Mouse (Mus musculus) kidney, postnatal 36 days (tissue): ENCODE data around the gene Cdh26.

Source experiments
- DNase-seq, 2 experiments: peaks; one replicate each; pipeline ENCODE4 v3.0.0; 2021 to 2022; ENCODE audit warnings: mixed read lengths in 2 of 2

Cdh26 gene

DNA sequence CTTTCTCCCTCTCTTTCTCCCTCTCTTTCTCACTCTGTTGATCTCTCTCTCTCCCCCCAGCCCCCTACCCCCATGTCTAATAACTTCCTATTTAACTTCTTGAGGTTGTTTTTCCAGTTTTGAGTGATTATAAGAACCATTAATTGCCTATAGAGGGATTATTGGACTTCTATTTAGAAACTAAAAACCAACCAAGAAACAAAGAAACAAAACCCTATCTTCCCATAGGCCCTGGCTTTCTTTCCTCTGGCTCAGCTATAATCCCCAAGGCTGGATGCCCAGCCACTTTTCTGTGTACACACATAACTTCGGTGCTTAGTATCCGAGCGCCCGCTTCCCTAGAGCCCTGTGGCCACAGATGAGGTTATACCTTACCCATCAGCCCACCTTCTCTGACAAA is at the start of gene Cdh26:
Gene Cdh26, plus strand, starts transcription at position 301 of the 400 bp plus-strand sequence.
- DNase-seq: no peak

GRCm38 (mm10) chr2:178407053-178407815 is 23.1 kb upstream of the Cdh26 start, which contains the start of gene Sycp2:
Sycp2 (minus strand) TSS chr2:178407685.
- no peak for DNase-seq

DNA sequence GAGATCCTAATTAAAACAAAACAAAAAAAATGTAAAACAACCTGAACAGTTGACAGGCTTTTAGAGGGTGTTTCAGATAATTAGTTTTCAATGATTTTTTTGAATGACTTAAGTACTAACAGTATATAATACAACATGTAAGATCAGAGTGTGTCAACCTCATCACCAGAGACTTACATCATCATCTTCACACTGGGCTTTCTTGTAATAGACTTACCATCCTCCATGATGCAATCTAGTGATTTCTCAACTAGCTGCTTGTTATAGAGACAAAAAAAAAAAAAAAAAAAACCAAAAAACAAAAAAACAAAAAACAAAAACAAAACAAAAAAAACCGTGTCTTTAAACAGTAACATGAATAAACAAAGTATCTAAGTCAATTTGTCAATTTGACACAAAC is 21.3 kb upstream of the Cdh26 start:
- no peak for DNase-seq

GRCm38 (mm10) chr2:178410286-178410685 is 20.0 kb upstream of the Cdh26 start:
- DNase-seq: no peak

GRCm38 (mm10) chr2:178412598-178412997 is 17.7 kb upstream of the Cdh26 start:
- DNase-seq: no peak

GRCm38 (mm10) chr2:178413081-178413480 is 17.2 kb upstream of the Cdh26 start:
- no peak for DNase-seq

DNA sequence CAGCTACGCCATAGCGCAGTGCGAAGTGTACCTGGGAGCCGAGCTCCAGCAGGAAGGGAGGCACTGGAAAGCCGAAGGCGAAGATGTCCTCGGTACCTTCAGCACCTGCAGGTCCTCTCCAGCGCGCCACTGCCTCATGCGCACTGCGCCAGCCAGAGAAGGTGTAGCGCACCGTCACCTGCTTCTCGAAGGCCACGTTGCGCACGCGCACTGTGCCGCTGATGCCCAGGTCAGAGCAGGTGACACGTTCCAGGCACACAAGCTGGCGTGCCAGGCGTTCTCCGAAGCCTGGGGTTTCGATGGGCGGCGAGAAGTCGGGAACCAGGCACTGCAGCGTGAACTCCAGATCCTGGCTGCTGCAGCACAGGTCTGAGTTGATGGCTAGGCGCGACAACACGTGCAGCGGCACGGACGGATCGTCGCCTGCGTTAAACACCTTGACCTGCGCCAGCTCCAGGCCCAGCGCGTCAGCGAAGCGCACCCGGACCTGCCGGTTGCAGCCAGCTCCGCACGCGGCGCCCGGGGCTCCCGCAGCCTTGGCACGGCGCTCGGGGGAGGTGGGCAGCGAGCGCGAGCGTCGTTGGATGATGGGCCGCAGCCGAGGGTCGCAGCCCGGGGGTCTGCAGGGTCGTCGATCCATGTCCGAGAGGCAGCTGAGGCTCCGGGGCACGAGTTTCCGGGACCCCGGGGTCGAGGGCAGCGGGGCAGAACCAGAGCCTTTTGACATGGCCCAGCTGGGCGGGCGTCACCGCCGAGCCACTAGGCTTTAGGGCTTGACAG is 16.7 kb upstream of the Cdh26 start:
- peak in 1 of 2 experiments; percentile 38 for DNase-seq

DNA sequence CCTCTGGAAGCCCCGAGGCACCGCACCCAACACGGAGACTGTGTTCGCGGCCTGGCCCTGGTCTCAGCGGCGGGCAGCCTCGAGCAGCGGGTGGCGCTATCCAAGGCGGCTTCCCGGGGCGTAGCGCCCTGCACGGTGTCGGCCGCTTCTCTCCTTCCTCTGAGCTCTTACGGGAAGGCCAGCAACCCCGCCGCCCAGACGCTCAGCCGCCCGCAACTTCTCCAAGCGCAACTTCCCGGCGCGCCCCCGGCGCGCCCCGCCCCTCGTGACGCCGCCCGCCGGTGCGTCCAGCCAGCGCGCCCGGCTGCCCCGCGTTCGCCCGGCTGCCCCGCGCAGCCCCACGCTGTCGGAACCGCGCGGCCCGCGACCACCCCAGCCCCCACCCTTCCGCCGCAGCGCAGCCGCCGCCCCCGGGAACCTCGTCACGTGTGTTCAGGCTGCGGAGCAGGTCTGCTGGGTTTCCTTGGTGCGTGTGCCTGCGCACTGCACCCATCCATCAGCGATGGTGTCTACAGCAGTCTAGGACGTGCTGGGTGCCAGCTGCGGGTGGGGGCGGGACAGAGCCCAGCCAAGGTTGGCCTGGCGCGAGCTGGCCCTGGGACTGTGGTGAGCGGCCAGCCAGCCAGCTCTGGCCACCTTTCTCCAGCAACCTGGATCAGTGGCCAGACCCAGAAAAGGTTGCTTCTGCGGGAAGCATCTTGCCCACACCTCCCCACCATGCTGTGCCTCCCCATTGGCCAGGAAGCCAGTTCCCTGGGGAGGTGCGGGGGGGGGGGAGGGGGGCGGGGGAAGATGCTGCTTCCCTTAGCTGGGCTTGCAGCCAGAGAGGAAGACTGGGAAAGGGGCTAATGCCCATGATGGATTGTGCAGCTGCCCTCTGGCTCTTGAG is 15.8 kb upstream of the Cdh26 start, which contains the start of the genes Ppp1r3d and Fam217b:
Gene Ppp1r3d, minus strand, starts transcription at position 212 of the 889 bp plus-strand sequence.
Gene Fam217b, plus strand, starts transcription at position 264 of the 889 bp plus-strand sequence.
- peak; percentile 57 to 73 for DNase-seq

DNA sequence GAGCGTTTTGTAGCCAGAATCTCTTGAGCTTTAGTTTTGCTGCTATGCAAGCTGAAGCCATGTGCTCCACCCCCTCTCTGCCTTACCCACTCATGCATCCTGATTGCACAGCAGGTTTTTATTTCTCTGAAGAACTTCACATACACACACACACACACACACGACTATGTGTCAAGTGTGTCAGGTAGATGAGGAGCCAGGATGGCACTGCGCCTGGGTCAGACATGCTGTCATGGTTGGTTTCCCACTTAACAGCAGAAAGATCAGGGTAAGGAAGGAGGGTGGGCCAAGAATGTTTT is 15.2 kb upstream of the Cdh26 start:
- DNase-seq: no peak

DNA sequence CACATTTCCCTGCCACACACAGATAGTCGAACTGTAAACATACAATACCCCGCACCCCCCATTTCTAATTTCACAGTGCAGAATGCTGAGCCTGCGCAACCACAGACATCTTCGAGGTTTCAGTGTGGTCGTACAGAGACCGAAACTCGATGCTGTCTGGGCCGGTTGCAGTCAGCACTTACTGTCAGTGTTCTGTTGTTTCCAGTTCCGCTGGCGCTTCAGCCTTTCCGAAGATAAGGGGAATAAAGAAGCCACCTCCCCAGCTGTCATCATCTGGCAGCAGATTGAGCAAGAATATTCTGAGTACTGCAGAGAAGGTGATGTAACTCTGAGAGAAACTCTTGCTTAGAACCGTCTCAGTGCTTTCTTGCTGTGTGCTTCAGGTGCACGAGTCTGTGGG is 13.9 kb upstream of the Cdh26 start:
- no peak for DNase-seq

- DNase-seq: no peak
These were observed 13.4 kb upstream of the Cdh26 start for GRCm38 (mm10) chr2:178416970-178417369.

DNA sequence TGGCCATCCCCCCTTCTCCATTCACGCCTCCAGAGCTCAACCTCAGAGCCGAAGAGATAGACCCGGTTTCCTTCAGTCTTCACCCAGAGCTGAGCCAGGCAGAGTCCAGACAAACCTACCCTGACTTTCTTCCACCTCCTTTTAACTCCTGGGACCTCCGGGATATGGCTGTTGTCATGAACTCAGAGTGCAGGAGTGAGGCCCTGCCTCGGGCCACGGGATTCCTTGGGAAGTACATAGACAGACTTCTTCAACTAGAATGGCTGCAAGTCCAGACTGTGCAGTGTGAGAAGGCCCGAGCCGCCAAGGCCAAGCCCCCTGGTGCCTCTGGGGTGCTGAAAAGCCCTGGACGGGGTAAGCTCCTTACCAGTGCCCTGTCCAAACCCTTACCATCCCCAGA is 9.8 kb upstream of the Cdh26 start:
- DNase-seq: no peak

- no peak for DNase-seq
These were observed 8.7 kb upstream of the Cdh26 start for GRCm38 (mm10) chr2:178421603-178422002.

DNA sequence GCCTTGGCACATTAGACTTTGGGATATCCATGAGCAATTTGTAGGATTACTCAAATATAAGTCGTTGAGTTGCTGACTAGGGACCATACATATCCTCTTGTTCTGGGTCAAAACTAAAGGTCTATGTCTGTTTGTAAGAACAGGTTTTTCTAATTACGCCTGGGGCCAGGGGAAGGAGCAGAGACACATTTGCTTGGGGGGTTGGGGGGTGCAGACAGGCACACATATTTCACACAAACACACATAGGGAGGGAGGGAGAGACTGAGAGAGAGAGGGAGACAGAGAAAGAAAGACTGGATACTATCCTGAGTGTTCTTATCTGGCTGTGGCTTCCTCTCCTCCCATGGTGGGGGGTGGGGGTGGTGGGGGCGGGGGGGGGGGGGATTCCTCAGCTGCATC is 8.1 kb upstream of the Cdh26 start:
- DNase-seq: no peak

- no peak for DNase-seq
These were observed 7.1 kb upstream of the Cdh26 start for GRCm38 (mm10) chr2:178423223-178423622.

DNA sequence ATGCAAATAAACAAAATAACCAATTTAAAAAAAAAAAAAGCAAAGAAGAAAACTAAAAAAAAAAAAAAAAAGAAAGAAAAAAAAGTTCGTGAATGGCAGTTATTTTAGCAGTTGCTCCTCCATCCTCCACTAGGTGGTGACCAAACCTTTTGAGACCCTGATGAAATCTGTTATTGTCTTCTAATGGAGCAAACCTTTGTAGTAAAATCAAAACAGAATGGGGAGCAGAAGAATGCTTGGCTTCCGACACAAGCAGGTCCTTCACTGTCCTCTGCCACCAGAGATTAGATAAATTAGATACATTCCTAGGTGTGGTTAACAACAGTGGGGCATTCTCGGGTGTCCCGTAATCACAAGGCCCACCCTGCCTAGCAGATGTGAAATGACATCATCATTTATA is 4.1 kb upstream of the Cdh26 start:
- DNase-seq: peak in 1 of 2 experiments; percentile 37

GRCm38 (mm10) chr2:178427181-178427580 is 3.1 kb upstream of the Cdh26 start:
- DNase-seq: no peak

- no peak for DNase-seq
These were observed 2.1 kb upstream of the Cdh26 start for GRCm38 (mm10) chr2:178428183-178428582.

- no peak for DNase-seq
These were observed 1.7 kb upstream of the Cdh26 start for GRCm38 (mm10) chr2:178428676-178429075.

GRCm38 (mm10) chr2:178429426-178429825 is 905 bp upstream of the Cdh26 start:
- peak in 1 of 2 experiments; percentile 17 for DNase-seq

- DNase-seq: no peak
These were observed 3.2 kb downstream of the Cdh26 start for GRCm38 (mm10) chr2:178433495-178433894.

DNA sequence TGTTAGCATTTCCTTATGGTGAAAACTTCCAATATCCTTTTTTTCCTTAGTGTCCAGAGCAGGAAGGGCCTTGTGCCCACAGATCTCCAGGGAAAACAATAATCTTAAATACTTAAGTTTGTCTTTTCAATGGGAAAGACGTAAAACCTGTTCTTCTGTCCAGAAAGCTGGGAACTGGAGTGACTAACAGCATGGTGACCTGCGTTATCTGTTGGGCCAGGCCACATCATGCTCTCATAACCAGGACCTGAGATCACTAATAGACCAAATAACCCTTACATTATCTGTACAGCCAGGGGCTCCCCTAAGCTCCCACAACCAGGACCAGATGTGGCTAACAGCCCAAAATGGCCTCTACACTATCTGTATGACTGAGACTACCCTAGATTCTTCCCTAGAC is 3.6 kb downstream of the Cdh26 start:
- DNase-seq: no peak

GRCm38 (mm10) chr2:178437311-178437710 is 7.0 kb downstream of the Cdh26 start:
- DNase-seq: no peak
